Mouse (Mus musculus): Measurements from ENCODE around the gene Spocd1. TPM values are rescaled to one million over a fixed set of nuclear protein-coding genes. Genes with fewer than 3 reads are reported as not detected.

The Spocd1 gene
- total and polyA plus RNA-seq, 2 experiments from 2014 or later, result 0.08 to 0.37 TPM

GRCm38 (mm10) chr4:129916159-129916558 is 12.9 kb upstream of the Spocd1 start:
- peak; percentile 40 for DNase-seq (ENCODE audit: low spot score)
- Histone ChIP-seq H3K27me3 (ENCODE audit: insufficient read depth, low read length) (no peaks in the 10 kb centered on the region), H3K9me3 (ENCODE audit: low read length) (no peaks in the 10 kb centered on the region), H3K4me3 (ENCODE audit: low read length) (no peak overlapping the region), H3K9ac (replicated peaks; ENCODE audit: low read length) (no peak overlapping the region), H3K36me3 (ENCODE audit: insufficient read depth, low read length) (no peaks in the 10 kb centered on the region), H3K4me2 (ENCODE audit: low read depth, low read length) (no peak overlapping the region), H3K4me1 (ENCODE audit: insufficient read depth, low read length) (peaks cover 9% of the 10 kb centered on the region; the same call in 1 of the 2 replicates), H3K27ac (no peak overlapping the region)
- ATAC-seq, result peak; percentile 69; the same call in 1 of the 2 replicates
- no peak for TF ChIP-seq CTCF (IDR thresholded peaks at IDR 0.05; ENCODE audit: low read depth)
- WGBS, result 17% methylated on average over 2 of the region's 2 CpGs

GRCm38 (mm10) chr4:129917016-129917603 is 11.9 kb upstream of the Spocd1 start:
- peaks cover 9% of the 10 kb centered on the region; the same call in 1 of the 2 replicates for H3K4me1 ChIP-seq (ENCODE audit: insufficient read depth, low read length)
- no peak overlapping the region for H3K4me2 ChIP-seq (ENCODE audit: low read depth, low read length)
- TF ChIP-seq CTCF (IDR thresholded peaks at IDR 0.05; ENCODE audit: low read depth), result no peak
- no peaks in the 10 kb centered on the region for H3K36me3 ChIP-seq (ENCODE audit: insufficient read depth, low read length)
- H3K9me3 ChIP-seq (ENCODE audit: low read length), result no peaks in the 10 kb centered on the region
- no peak overlapping the region for H3K4me3 ChIP-seq (ENCODE audit: low read length)
- no peak for DNase-seq (ENCODE audit: low spot score)
- H3K27me3 ChIP-seq (ENCODE audit: insufficient read depth, low read length), result no peaks in the 10 kb centered on the region
- no peak for ATAC-seq
- 54% methylated on average over 8 of the region's 8 CpGs for WGBS
- H3K9ac ChIP-seq (replicated peaks; ENCODE audit: low read length), result no peak overlapping the region
- H3K27ac ChIP-seq, result 0 out of 2 replicates have a peak overlapping the region, but pooled peaks have one; percentile 11

- no peak overlapping the region for H3K27ac ChIP-seq
- H3K4me1 ChIP-seq (ENCODE audit: insufficient read depth, low read length), result peaks cover 9% of the 10 kb centered on the region; the same call in 1 of the 2 replicates
- WGBS, result 82% methylated on average over 5 of the region's 5 CpGs
- no peak overlapping the region for H3K9ac ChIP-seq (replicated peaks; ENCODE audit: low read length)
- no peak overlapping the region for H3K4me2 ChIP-seq (ENCODE audit: low read depth, low read length)
- H3K36me3 ChIP-seq (ENCODE audit: insufficient read depth, low read length), result no peaks in the 10 kb centered on the region
- H3K4me3 ChIP-seq (ENCODE audit: low read length), result no peak overlapping the region
- ATAC-seq (no peak), DNase-seq (ENCODE audit: low spot score) (no peak)
- TF ChIP-seq CTCF (IDR thresholded peaks at IDR 0.05; ENCODE audit: low read depth), result no peak
- H3K27me3 ChIP-seq (ENCODE audit: insufficient read depth, low read length), result no peaks in the 10 kb centered on the region
- H3K9me3 ChIP-seq (ENCODE audit: low read length), result no peaks in the 10 kb centered on the region
These were observed 10.6 kb upstream of the Spocd1 start for GRCm38 (mm10) chr4:129918464-129918863.

GRCm38 (mm10) chr4:129918901-129919300 is 10.1 kb upstream of the Spocd1 start:
- DNase-seq (ENCODE audit: low spot score) (no peak), ATAC-seq (no peak)
- no peak for TF ChIP-seq CTCF (IDR thresholded peaks at IDR 0.05; ENCODE audit: low read depth)
- peaks cover 5% of the 10 kb centered on the region; the same call in 1 of the 2 replicates for H3K4me1 ChIP-seq (ENCODE audit: insufficient read depth, low read length)
- no peak overlapping the region for H3K4me2 ChIP-seq (ENCODE audit: low read depth, low read length)
- H3K4me3 ChIP-seq (ENCODE audit: low read length), result no peak overlapping the region
- H3K36me3 ChIP-seq (ENCODE audit: insufficient read depth, low read length), result no peaks in the 10 kb centered on the region
- 84% methylated on average over 3 of the region's 3 CpGs for whole genome bisulfite sequencing
- H3K9ac ChIP-seq (replicated peaks; ENCODE audit: low read length), result no peak overlapping the region
- no peak overlapping the region for H3K27ac ChIP-seq
- no peaks in the 10 kb centered on the region for H3K27me3 ChIP-seq (ENCODE audit: insufficient read depth, low read length)
- H3K9me3 ChIP-seq (ENCODE audit: low read length), result no peaks in the 10 kb centered on the region

- no peak overlapping the region for H3K4me2 ChIP-seq (ENCODE audit: low read depth, low read length)
- ATAC-seq (no peak), DNase-seq (ENCODE audit: low spot score) (no peak)
- H3K36me3 ChIP-seq (ENCODE audit: insufficient read depth, low read length), result no peaks in the 10 kb centered on the region
- H3K9ac ChIP-seq (replicated peaks; ENCODE audit: low read length), result no peak overlapping the region
- H3K27ac ChIP-seq, result no peak overlapping the region
- no peak overlapping the region for H3K4me3 ChIP-seq (ENCODE audit: low read length)
- no peaks in the 10 kb centered on the region for H3K27me3 ChIP-seq (ENCODE audit: insufficient read depth, low read length)
- WGBS, result 86% methylated on average over 15 of the region's 15 CpGs
- H3K4me1 ChIP-seq (ENCODE audit: insufficient read depth, low read length), result 0 out of 2 replicates have a peak, but pooled peaks cover 3% of the 10 kb centered on the region
- no peaks in the 10 kb centered on the region for H3K9me3 ChIP-seq (ENCODE audit: low read length)
- no peak for TF ChIP-seq CTCF (IDR thresholded peaks at IDR 0.05; ENCODE audit: low read depth)
These were observed 8.3 kb upstream of the Spocd1 start for GRCm38 (mm10) chr4:129920542-129921313.

GRCm38 (mm10) chr4:129921314-129921587 is 7.8 kb upstream of the Spocd1 start:
- no peak for ATAC-seq
- Histone ChIP-seq H3K4me3 (ENCODE audit: low read length) (no peak overlapping the region), H3K4me1 (ENCODE audit: insufficient read depth, low read length) (0 out of 2 replicates have a peak, but pooled peaks cover 3% of the 10 kb centered on the region), H3K4me2 (ENCODE audit: low read depth, low read length) (no peak overlapping the region), H3K27me3 (ENCODE audit: insufficient read depth, low read length) (no peaks in the 10 kb centered on the region), H3K9ac (replicated peaks; ENCODE audit: low read length) (no peak overlapping the region), H3K27ac (no peak overlapping the region), H3K9me3 (ENCODE audit: low read length) (no peaks in the 10 kb centered on the region), H3K36me3 (ENCODE audit: insufficient read depth, low read length) (no peaks in the 10 kb centered on the region)
- WGBS, result 81% methylated on average over 3 of the region's 3 CpGs
- no peak for TF ChIP-seq CTCF (IDR thresholded peaks at IDR 0.05; ENCODE audit: low read depth)
- DNase-seq (ENCODE audit: low spot score), result no peak

- 83% methylated on average over 8 of the region's 8 CpGs for WGBS
- no peak for ATAC-seq
- no peaks in the 10 kb centered on the region for H3K9me3 ChIP-seq (ENCODE audit: low read length)
- no peak overlapping the region for H3K27ac ChIP-seq
- TF ChIP-seq CTCF (IDR thresholded peaks at IDR 0.05; ENCODE audit: low read depth), result no peak
- no peak overlapping the region for H3K4me3 ChIP-seq (ENCODE audit: low read length)
- H3K4me2 ChIP-seq (ENCODE audit: low read depth, low read length), result no peak overlapping the region
- H3K9ac ChIP-seq (replicated peaks; ENCODE audit: low read length), result no peak overlapping the region
- H3K36me3 ChIP-seq (ENCODE audit: insufficient read depth, low read length), result no peaks in the 10 kb centered on the region
- 0 out of 2 replicates have a peak, but pooled peaks cover 3% of the 10 kb centered on the region for H3K4me1 ChIP-seq (ENCODE audit: insufficient read depth, low read length)
- H3K27me3 ChIP-seq (ENCODE audit: insufficient read depth, low read length), result no peaks in the 10 kb centered on the region
- no peak for DNase-seq (ENCODE audit: low spot score)
These were observed 4.9 kb upstream of the Spocd1 start for GRCm38 (mm10) chr4:129924143-129924542.
